Mouse (Mus musculus): ENCODE measurements around the gene Prox1. TPM values are rescaled to one million over a fixed set of nuclear protein-coding genes. Genes with fewer than 3 reads are reported as not detected.

Prox1 gene
- polyA plus RNA-seq, 1 experiment, result not detected

GRCm38 (mm10) chr1:190124961-190125739 lies 45.4 kb downstream of the Prox1 start:
- Histone ChIP-seq H3K4me1 (ENCODE audit: control insufficient read depth, insufficient read depth, low read length) (no peaks in the 10 kb centered on the region), H3K27ac (ENCODE audit: insufficient read depth, low read depth, low read length) (no peak overlapping the region), H3K4me3 (ENCODE audit: insufficient read depth, low read depth, low read length) (no peak overlapping the region)
- TF ChIP-seq CTCF (IDR thresholded peaks at IDR 0.05; ENCODE audit: insufficient read depth, low read depth, low read length) (no peak), POLR2A (IDR thresholded peaks at IDR 0.05; ENCODE audit: insufficient read depth, low read depth, low read length) (no peak)
- WGBS, result 91% methylated on average over 14 of the region's 14 CpGs

- 89% methylated on average over 13 of the region's 13 CpGs for WGBS
- H3K4me1 ChIP-seq (ENCODE audit: control insufficient read depth, insufficient read depth, low read length), result no peaks in the 10 kb centered on the region
- no peak overlapping the region for H3K4me3 ChIP-seq (ENCODE audit: insufficient read depth, low read depth, low read length)
- no peak overlapping the region for H3K27ac ChIP-seq (ENCODE audit: insufficient read depth, low read depth, low read length)
- TF ChIP-seq POLR2A (IDR thresholded peaks at IDR 0.05; ENCODE audit: insufficient read depth, low read depth, low read length) (no peak), CTCF (IDR thresholded peaks at IDR 0.05; ENCODE audit: insufficient read depth, low read depth, low read length) (no peak)
These were observed 47.1 kb downstream of the Prox1 start for GRCm38 (mm10) chr1:190123404-190123803.

- WGBS, result 88% methylated on average over 1 of the region's 1 CpGs
- H3K27ac ChIP-seq (ENCODE audit: insufficient read depth, low read depth, low read length), result no peak overlapping the region
- H3K4me3 ChIP-seq (ENCODE audit: insufficient read depth, low read depth, low read length), result no peak overlapping the region
These were observed 54.5 kb downstream of the Prox1 start for GRCm38 (mm10) chr1:190115985-190116384.

GRCm38 (mm10) chr1:190111741-190112140 lies 58.8 kb downstream of the Prox1 start:
- H3K4me3 ChIP-seq (ENCODE audit: insufficient read depth, low read depth, low read length), result no peak overlapping the region
- no peaks in the 10 kb centered on the region for H3K4me1 ChIP-seq (ENCODE audit: control insufficient read depth, insufficient read depth, low read length)
- H3K27ac ChIP-seq (ENCODE audit: insufficient read depth, low read depth, low read length), result no peak overlapping the region
- no peak for TF ChIP-seq POLR2A (IDR thresholded peaks at IDR 0.05; ENCODE audit: insufficient read depth, low read depth, low read length)
- TF ChIP-seq CTCF (IDR thresholded peaks at IDR 0.05; ENCODE audit: insufficient read depth, low read depth, low read length), result no peak
- WGBS, result 76% methylated on average over 6 of the region's 6 CpGs

More at GRCm38 (mm10) chr1:190115985-190116384, 54.5 kb downstream of the Prox1 start:
- TF ChIP-seq POLR2A (IDR thresholded peaks at IDR 0.05; ENCODE audit: insufficient read depth, low read depth, low read length) (no peak), CTCF (IDR thresholded peaks at IDR 0.05; ENCODE audit: insufficient read depth, low read depth, low read length) (no peak)
- H3K4me1 ChIP-seq (ENCODE audit: control insufficient read depth, insufficient read depth, low read length), result no peaks in the 10 kb centered on the region

- H3K4me3 ChIP-seq (ENCODE audit: insufficient read depth, low read depth, low read length), result no peak overlapping the region
- TF ChIP-seq POLR2A (IDR thresholded peaks at IDR 0.05; ENCODE audit: insufficient read depth, low read depth, low read length) (no peak), CTCF (IDR thresholded peaks at IDR 0.05; ENCODE audit: insufficient read depth, low read depth, low read length) (no peak)
- H3K4me1 ChIP-seq (ENCODE audit: control insufficient read depth, insufficient read depth, low read length), result no peaks in the 10 kb centered on the region
- no peak overlapping the region for H3K27ac ChIP-seq (ENCODE audit: insufficient read depth, low read depth, low read length)
- 100% methylated on average over 1 of the region's 1 CpGs for WGBS
These were observed 62.9 kb downstream of the Prox1 start for GRCm38 (mm10) chr1:190107587-190107986.

DNA sequence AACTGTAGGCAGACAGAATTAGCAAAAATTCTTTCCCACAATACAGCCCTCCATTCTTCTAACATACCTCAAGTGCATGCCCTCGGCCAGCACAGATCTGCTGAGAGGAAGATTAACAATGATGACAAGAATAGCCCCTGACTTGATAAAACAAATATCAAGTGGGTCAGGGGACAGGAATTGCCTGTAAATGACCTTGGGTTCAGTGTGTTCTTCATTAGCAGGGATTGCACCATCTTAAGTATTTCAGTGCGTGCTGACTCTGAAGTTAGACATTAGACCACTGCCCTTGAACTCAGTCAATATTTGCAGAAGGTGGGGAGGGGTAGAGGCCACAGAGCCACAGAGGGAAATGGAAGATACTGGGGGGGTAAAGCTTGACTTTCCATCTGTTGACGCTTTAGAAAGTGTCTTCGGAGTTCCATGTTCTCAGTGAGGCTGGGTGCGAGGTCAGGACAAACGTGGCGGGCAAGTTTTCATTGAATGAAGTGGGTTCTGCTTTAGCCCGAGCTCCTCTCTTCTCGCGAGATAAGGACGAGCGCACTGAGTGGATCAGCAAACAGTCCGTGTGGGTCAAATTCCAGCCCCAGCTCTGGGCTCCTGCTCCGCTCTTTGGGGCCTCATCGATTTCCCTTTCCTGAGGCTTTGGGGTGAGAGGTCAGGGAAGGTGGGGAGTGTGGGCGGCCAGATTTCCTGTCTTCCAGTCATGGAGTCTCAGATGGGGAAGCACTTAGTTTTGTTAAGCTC lies 63.7 kb downstream of the Prox1 start:
- no peak overlapping the region for H3K27ac ChIP-seq (ENCODE audit: insufficient read depth, low read depth, low read length)
- no peaks in the 10 kb centered on the region for H3K4me1 ChIP-seq (ENCODE audit: control insufficient read depth, insufficient read depth, low read length)
- WGBS, result 90% methylated on average over 16 of the region's 16 CpGs
- H3K4me3 ChIP-seq (ENCODE audit: insufficient read depth, low read depth, low read length), result no peak overlapping the region
- TF ChIP-seq POLR2A (IDR thresholded peaks at IDR 0.05; ENCODE audit: insufficient read depth, low read depth, low read length), result no peak
- TF ChIP-seq CTCF (IDR thresholded peaks at IDR 0.05; ENCODE audit: insufficient read depth, low read depth, low read length), result no peak

DNA sequence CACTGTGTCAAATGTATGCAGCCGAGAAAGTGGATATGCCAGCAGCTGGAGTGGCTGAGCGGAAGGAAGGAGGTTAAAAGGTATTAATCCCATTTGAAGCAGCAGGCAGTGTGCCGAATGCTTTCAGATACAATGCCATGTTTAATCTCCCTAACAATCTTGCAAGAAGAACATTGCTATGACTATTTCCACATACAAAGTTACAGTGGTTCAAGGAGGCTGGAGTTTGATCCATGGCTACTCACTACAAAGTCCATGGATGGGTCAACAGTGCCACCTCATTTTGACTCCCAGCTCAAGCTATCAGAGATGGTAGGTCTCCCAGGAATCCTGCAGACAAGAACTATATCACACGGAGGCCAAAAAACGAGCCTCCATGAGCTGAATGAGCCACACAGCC lies 64.5 kb downstream of the Prox1 start:
- Histone ChIP-seq H3K4me1 (ENCODE audit: control insufficient read depth, insufficient read depth, low read length) (no peaks in the 10 kb centered on the region), H3K4me3 (ENCODE audit: insufficient read depth, low read depth, low read length) (no peak overlapping the region), H3K27ac (ENCODE audit: insufficient read depth, low read depth, low read length) (no peak overlapping the region)
- TF ChIP-seq POLR2A (IDR thresholded peaks at IDR 0.05; ENCODE audit: insufficient read depth, low read depth, low read length), result no peak
- TF ChIP-seq CTCF (IDR thresholded peaks at IDR 0.05; ENCODE audit: insufficient read depth, low read depth, low read length), result no peak
- WGBS, result 66% methylated on average over 5 of the region's 5 CpGs

- no peak overlapping the region for H3K4me3 ChIP-seq (ENCODE audit: insufficient read depth, low read depth, low read length)
- no peaks in the 10 kb centered on the region for H3K4me1 ChIP-seq (ENCODE audit: control insufficient read depth, insufficient read depth, low read length)
- TF ChIP-seq CTCF (IDR thresholded peaks at IDR 0.05; ENCODE audit: insufficient read depth, low read depth, low read length) (no peak), POLR2A (IDR thresholded peaks at IDR 0.05; ENCODE audit: insufficient read depth, low read depth, low read length) (no peak)
- no peak overlapping the region for H3K27ac ChIP-seq (ENCODE audit: insufficient read depth, low read depth, low read length)
- WGBS, result 73% methylated on average over 9 of the region's 9 CpGs
These were observed 77.2 kb downstream of the Prox1 start for GRCm38 (mm10) chr1:190093326-190093725.

GRCm38 (mm10) chr1:190092076-190092475 lies 78.4 kb downstream of the Prox1 start:
- Histone ChIP-seq H3K4me1 (ENCODE audit: control insufficient read depth, insufficient read depth, low read length) (no peaks in the 10 kb centered on the region), H3K27ac (ENCODE audit: insufficient read depth, low read depth, low read length) (no peak overlapping the region), H3K4me3 (ENCODE audit: insufficient read depth, low read depth, low read length) (no peak overlapping the region)
- TF ChIP-seq CTCF (IDR thresholded peaks at IDR 0.05; ENCODE audit: insufficient read depth, low read depth, low read length), result no peak
- TF ChIP-seq POLR2A (IDR thresholded peaks at IDR 0.05; ENCODE audit: insufficient read depth, low read depth, low read length), result no peak
- WGBS, result 87% methylated on average over 7 of the region's 7 CpGs

Measured in olfactory bulb, adult 2 months (tissue).